Comparison of ENCODE assay signal across 8 mouse cellular contexts in the genomic region with DNA sequence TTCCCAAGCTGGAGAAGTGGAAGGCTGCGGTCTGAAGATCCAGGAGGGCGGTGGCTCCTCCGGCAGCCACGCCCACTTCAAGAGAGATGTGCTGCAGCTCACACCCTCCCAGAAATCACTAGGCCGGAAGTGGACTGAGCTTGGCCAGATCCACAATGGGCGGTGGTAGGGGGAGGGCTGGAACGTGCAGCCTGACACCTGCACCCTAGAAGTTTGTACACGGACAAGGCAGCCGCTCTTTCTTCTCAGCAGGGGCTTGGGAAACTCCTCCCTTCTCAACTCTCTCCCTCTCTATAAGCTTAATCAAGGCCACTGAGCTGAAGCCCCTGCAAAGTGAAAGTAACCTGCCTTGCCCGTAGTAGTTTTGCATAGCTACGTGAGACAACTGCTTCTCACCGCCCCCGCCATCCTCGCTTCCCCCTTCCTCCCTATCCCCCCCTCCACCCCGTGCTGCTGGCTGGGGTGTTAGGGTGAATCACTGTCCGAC.
DNase-seq lines count a peak whose midpoint lies in the region; ATAC-seq and TF ChIP-seq lines count a peak whose summit lies in the region.

No protein-coding gene starts in this region.

- H3K9me3 ChIP-seq in embryonic facial prominence, embryonic 15.5 days (replicated peaks), result no peaks in the 10 kb centered on the region
- H3K9me3 ChIP-seq in heart, embryonic 14.5 days (ENCODE audit: control insufficient read depth, low read length), result no peaks in the 10 kb centered on the region
- H3K9me3 ChIP-seq in kidney, postnatal 0 days (replicated peaks; ENCODE audit: low read length), result no peaks in the 10 kb centered on the region

- peak; percentile 78 for ATAC-seq in embryonic facial prominence, embryonic 15.5 days (ENCODE audit: insufficient number of reproducible peaks, low FRiP score, low TSS enrichment, low read depth)
- peak; percentile 87 for ATAC-seq in heart, embryonic 14.5 days (ENCODE audit: insufficient number of reproducible peaks, insufficient read depth, low FRiP score, low read depth)
- ATAC-seq in kidney, postnatal 0 days (replicated peaks; ENCODE audit: low FRiP score, low read depth), result peak; percentile 95
- ATAC-seq in megakaryocyte, adult 5-6 weeks (ENCODE audit: poor library complexity, severe bottlenecking), result peak; percentile 87

- H3K9ac ChIP-seq in embryonic facial prominence, embryonic 15.5 days, result peak overlapping the region; percentile 15; the same call in 1 of the 2 replicates
- H3K9ac ChIP-seq in heart, embryonic 14.5 days (ENCODE audit: low read length), result peak overlapping the region; percentile 75
- peak overlapping the region; percentile 64 for H3K9ac ChIP-seq in kidney, postnatal 0 days (ENCODE audit: low read depth, low read length)

- no peak for TF ChIP-seq CTCF in kidney, postnatal 0 days (IDR thresholded peaks at IDR 0.05; ENCODE audit: low read depth)
- no peak for TF ChIP-seq CTCF in small intestine, adult 2 months (IDR thresholded peaks at IDR 0.05; ENCODE audit: extremely low read depth, insufficient read length, insufficient replicate concordance, low read depth, low read length)

- peak overlapping the region; percentile 48 for H3K4me3 ChIP-seq in embryonic facial prominence, embryonic 15.5 days (replicated peaks)
- H3K4me3 ChIP-seq in heart, embryonic 14.5 days (ENCODE audit: control insufficient read depth in 1 of 2, insufficient read depth in 1 of 2, low read depth in 1 of 2, low read length in 2 of 2), result peak overlapping the region; percentile 41 to 44
- H3K4me3 ChIP-seq in kidney, postnatal 0 days (replicated peaks; ENCODE audit: low read depth, low read length), result peak overlapping the region; percentile 47
- peak overlapping the region; percentile 59 for H3K4me3 ChIP-seq in small intestine, adult 2 months (ENCODE audit: low read depth, low read length)

- no peaks in the 10 kb centered on the region for H3K27me3 ChIP-seq in embryonic facial prominence, embryonic 15.5 days
- no peaks in the 10 kb centered on the region for H3K27me3 ChIP-seq in heart, embryonic 14.5 days (ENCODE audit: control insufficient read depth, insufficient read depth, low read length)
- no peaks in the 10 kb centered on the region for H3K27me3 ChIP-seq in kidney, postnatal 0 days (ENCODE audit: insufficient read depth, low read length)
- no peaks in the 10 kb centered on the region for H3K27me3 ChIP-seq in small intestine, adult 2 months (ENCODE audit: control insufficient read depth, insufficient read depth, low read length)

- peaks cover 18% of the 10 kb centered on the region for H3K4me1 ChIP-seq in embryonic facial prominence, embryonic 15.5 days
- H3K4me1 ChIP-seq in heart, embryonic 14.5 days (ENCODE audit: control insufficient read depth in 2 of 2, insufficient read depth in 2 of 2, low read length in 2 of 2), result peaks cover 19 to 25% of the 10 kb centered on the region in 2 experiments
- H3K4me1 ChIP-seq in kidney, postnatal 0 days (replicated peaks; ENCODE audit: insufficient read depth, low read length), result peaks cover 9% of the 10 kb centered on the region; the same call in 1 of the 2 replicates
- peaks cover 15% of the 10 kb centered on the region for H3K4me1 ChIP-seq in small intestine, adult 2 months (ENCODE audit: control insufficient read depth, insufficient read depth, insufficient read length, low read length)

- H3K4me2 ChIP-seq in embryonic facial prominence, embryonic 15.5 days (replicated peaks), result peak overlapping the region; percentile 68
- peak overlapping the region; percentile 73 for H3K4me2 ChIP-seq in heart, embryonic 14.5 days (ENCODE audit: low read length)
- H3K4me2 ChIP-seq in kidney, postnatal 0 days (ENCODE audit: low read length), result peak overlapping the region; percentile 73

- peak; percentile 46 for TF ChIP-seq POLR2A in small intestine, adult 2 months (IDR thresholded peaks at IDR 0.05; ENCODE audit: low read depth, low read length)

- peak overlapping the region; percentile 48; the same call in 1 of the 2 replicates for H3K27ac ChIP-seq in embryonic facial prominence, embryonic 15.5 days (replicated peaks)
- peak overlapping the region; percentile 58 to 78 for H3K27ac ChIP-seq in heart, embryonic 14.5 days (replicated peaks in 1 of 2; ENCODE audit: control insufficient read depth in 1 of 2, insufficient read depth in 1 of 2, low read depth in 2 of 2, low read length in 2 of 2)
- peak overlapping the region; percentile 76 for H3K27ac ChIP-seq in kidney, postnatal 0 days
- peak overlapping the region; percentile 27; the same call in 1 of the 2 replicates for H3K27ac ChIP-seq in small intestine, adult 2 months (ENCODE audit: insufficient read depth, low read depth, low read length)

- peak; percentile 84 for DNase-seq in CD4-positive helper T cell, adult 2 months (ENCODE audit: low read depth, low spot score)
- peak; percentile 73 for DNase-seq in adipocyte (ENCODE audit: low spot score)
- DNase-seq in kidney, postnatal 0 days (ENCODE audit: low spot score), result peak; percentile 94
- no peak for DNase-seq in layer of hippocampus, adult 11-12 months (ENCODE audit: low spot score)

- H3K36me3 ChIP-seq in embryonic facial prominence, embryonic 15.5 days, result no peaks in the 10 kb centered on the region
- H3K36me3 ChIP-seq in heart, embryonic 14.5 days (ENCODE audit: control insufficient read depth, insufficient read depth, low read length), result no peaks in the 10 kb centered on the region
- H3K36me3 ChIP-seq in kidney, postnatal 0 days (ENCODE audit: insufficient read depth, low read length), result no peaks in the 10 kb centered on the region
- no peaks in the 10 kb centered on the region for H3K36me3 ChIP-seq in small intestine, adult 2 months (ENCODE audit: control insufficient read depth, insufficient read depth, low read length)

- 2% methylated on average over 16 of the region's 16 CpGs for WGBS in embryonic facial prominence, embryonic 15.5 days
- 3% methylated on average over 16 of the region's 16 CpGs for WGBS in heart, embryonic 14.5 days
- 1% methylated on average over 16 of the region's 16 CpGs for WGBS in kidney, postnatal 0 days
- WGBS in small intestine, adult 2 months, result 1% methylated on average over 16 of the region's 16 CpGs

Comparison
In these comparisons a context has a peak if more than half of its experiments do, and no peak if none do; other contexts are left out.
1. H3K9ac ChIP-seq: peak in every context shown above with its lines; median percentile 75 in heart, embryonic 14.5 days; 64 in kidney, postnatal 0 days; 15 in embryonic facial prominence, embryonic 15.5 days.